In the genomic region with DNA sequence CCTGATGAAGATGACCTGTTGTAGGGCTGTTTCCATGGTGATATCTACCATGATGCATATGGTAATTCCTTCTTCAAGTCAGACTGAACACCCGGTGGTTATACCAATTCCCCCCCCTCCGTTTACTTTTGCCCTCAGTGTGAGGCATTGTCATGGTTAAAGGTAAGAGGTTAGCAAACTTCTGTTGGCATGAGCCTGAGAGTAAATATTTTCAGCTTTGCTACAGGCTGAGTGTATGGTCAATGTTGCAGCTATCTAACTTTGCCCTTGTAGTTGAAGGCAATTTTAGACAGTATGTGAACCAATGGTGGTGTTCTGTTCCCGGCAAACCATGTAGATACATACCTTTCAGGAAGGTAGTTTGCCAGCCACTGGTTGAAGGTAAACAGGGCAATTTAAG, we compare ENCODE assay signal across 9 mouse cellular contexts.
"Had no signal": no experiment of that assay in that cellular context is flagged by ENCODE, and none has a peak within 500 bp of the region (broad histone marks: within the 10 kb centered on the region; RNA-seq: fewer than 3 reads in every experiment).

No protein-coding gene starts in this region.

- H3K9ac ChIP-seq: limb, embryonic 15.5 days had no signal

- H3K36me3 ChIP-seq: limb, embryonic 15.5 days had no signal

- DNase-seq: kidney, adult 11 months; kidney, adult 9 months; layer of hippocampus, adult 9-11 months; layer of hippocampus, postnatal 36 days; lung, adult 18-20 months; retina, postnatal 1 day; thymus, postnatal 4 days had no signal

- H3K4me2 ChIP-seq: limb, embryonic 15.5 days had no signal

- H3K9me3 ChIP-seq: limb, embryonic 15.5 days had no signal

- H3K27ac ChIP-seq: kidney, postnatal 0 days; limb, embryonic 15.5 days had no signal

- H3K4me3 ChIP-seq: limb, embryonic 15.5 days had no signal
